Mouse (Mus musculus) hindbrain, postnatal 0 days (tissue): ENCODE data around the gene Brd3. TPM values are rescaled to one million over a fixed set of nuclear protein-coding genes. Genes with fewer than 3 reads are reported as not detected.
"Not testable (repeated sequence)": the region's sequence is repeated elsewhere in the genome, so short reads cannot be mapped to it uniquely, and the experiment has no call there.

Experiments
- ATAC-seq: fragments of 200-750 bp; cut with Nextera tagmentation; 2 replicates; pipeline ENCODE4 v1.8.0; 2017; ENCODE audit warnings: mild to moderate bottlenecking, moderate TSS enrichment, moderate library complexity
- DNase-seq: peaks from one replicate; pipeline ENCODE4 v3.0.0-alpha.2; 2015; ENCODE audit warnings: low spot score
- H3K27ac ChIP-seq: fragments of 300-500 bp; sonication (generic); 2 replicates; pipeline ENCODE4 v1.5.1; 2014; ENCODE audit warnings: mild to moderate bottlenecking
- H3K27me3 ChIP-seq: fragments of 300-500 bp; sonication (generic); 2 replicates; pipeline ENCODE4 v1.6.1; 2014; ENCODE audit warnings: low read length, mixed read lengths; ENCODE audit not compliant: insufficient read depth
- H3K36me3 ChIP-seq: fragments of 300-500 bp; sonication (generic); 2 replicates; pipeline ENCODE4 v1.6.1; 2014; ENCODE audit warnings: low read length, mixed read lengths; ENCODE audit not compliant: insufficient read depth
- H3K4me1 ChIP-seq: fragments of 300-500 bp; sonication (generic); 2 replicates; pipeline ENCODE4 v1.6.1; 2014; ENCODE audit warnings: antibody characterized with exemption, low read length, mixed read lengths; ENCODE audit not compliant: insufficient read depth
- H3K4me2 ChIP-seq: fragments of 300-500 bp; sonication (generic); 2 replicates; pipeline ENCODE4 v1.6.1; 2014; ENCODE audit warnings: low read depth, mild to moderate bottlenecking, low read length, moderate library complexity, mixed read lengths
- H3K4me3 ChIP-seq: fragments of 300-500 bp; sonication (generic); 2 replicates; pipeline ENCODE4 v1.5.1; 2014; ENCODE audit warnings: low read length
- H3K9ac ChIP-seq: fragments of 300-500 bp; sonication (generic); replicated peaks from 2 replicates; pipeline ENCODE4 v1.6.1; 2014; ENCODE audit warnings: mild to moderate bottlenecking, low read length, moderate library complexity, mixed read lengths
- H3K9me3 ChIP-seq: fragments of 300-500 bp; sonication (generic); 2 replicates; pipeline ENCODE4 v1.6.1; 2016; ENCODE audit warnings: low read length, mixed read lengths
- CTCF ChIP-seq: IDR thresholded peaks from 2 replicates; pipeline ENCODE4 v1.5.1; 2016; ENCODE audit warnings: antibody characterized with exemption, control low read depth, low read depth
- WGBS: fragments of 180-500 bp; shearing (Covaris S2); extraction: QIAGEN DNeasy Blood & Tissue Kit; methylation state at CpG from one replicate; pipeline ENCODE4 v1.1.7; 2014; 5-methylcytosine and 5-hydroxymethylcytosine counted together
- polyA plus RNA-seq: library from polyadenylated mRNA; unstranded; fragments of >200 nt; fragmentation: Nextera tagmentation; extraction: Ambion mirVana; gene quantifications from 2 replicates; pipeline ENCODE4 v1.2.1, GENCODE M21; 2015
- total RNA-seq: library from RNA; depleted of rRNA; stranded (reverse); fragments of >200 nt; gene quantifications from 2 replicates; pipeline ENCODE4 v1.2.3, GENCODE M21; 2014; rRNA removed

Gene Brd3
- total RNA-seq (33.7 TPM in 2 replicates), polyA plus RNA-seq (84.0 and 95.5 TPM in 2 replicates)

- Histone ChIP-seq H3K9ac (no peak within 1 kb of the TSS), H3K4me1 (no peaks in the 10 kb centered on the region), H3K4me3 (no peak within 1 kb of the TSS), H3K27ac (no peak within 1 kb of the TSS), H3K27me3 (no peaks in the 10 kb centered on the region), H3K36me3 (no peaks in the 10 kb centered on the region), H3K4me2 (no peak within 1 kb of the TSS), H3K9me3 (no peaks in the 10 kb centered on the region)
- ATAC-seq (no peak), DNase-seq (no peak)
- TF ChIP-seq CTCF = no peak
- 70% methylated on average over 4 of the region's 4 CpGs for WGBS
These were observed at the start of gene Brd3 for GRCm38 (mm10) chr2:27507562-27507961. Gene Brd3, minus strand, starts transcription at chr2:27507662.

- H3K27me3 ChIP-seq = no peaks in the 10 kb centered on the region
- ATAC-seq (no peak), DNase-seq (no peak)
- no peaks in the 10 kb centered on the region for H3K36me3 ChIP-seq
- no peaks in the 10 kb centered on the region for H3K9me3 ChIP-seq
- H3K4me2 ChIP-seq = no peak overlapping the region
- H3K4me1 ChIP-seq = no peaks in the 10 kb centered on the region
- H3K4me3 ChIP-seq = no peak overlapping the region
- no peak overlapping the region for H3K27ac ChIP-seq
- no peak for TF ChIP-seq CTCF
- no peak overlapping the region for H3K9ac ChIP-seq
- WGBS = 87% methylated on average over 6 of the region's 6 CpGs
These were observed 49.5 kb upstream of the Brd3 start for GRCm38 (mm10) chr2:27556921-27557320.

- Histone ChIP-seq H3K4me1 (no peaks in the 10 kb centered on the region), H3K27ac (no peak overlapping the region), H3K4me3 (no peak overlapping the region), H3K9ac (no peak overlapping the region), H3K4me2 (no peak overlapping the region), H3K27me3 (no peaks in the 10 kb centered on the region), H3K9me3 (no peaks in the 10 kb centered on the region), H3K36me3 (no peaks in the 10 kb centered on the region)
- DNase-seq (no peak), ATAC-seq (no peak)
- no peak for TF ChIP-seq CTCF
- 81% methylated on average over 9 of the region's 9 CpGs for WGBS
These were observed 46.8 kb upstream of the Brd3 start for GRCm38 (mm10) chr2:27554308-27554707.

- Histone ChIP-seq H3K36me3 (no peaks in the 10 kb centered on the region), H3K4me2 (no peak overlapping the region), H3K4me3 (no peak overlapping the region), H3K9ac (no peak overlapping the region), H3K27ac (no peak overlapping the region), H3K4me1 (no peaks in the 10 kb centered on the region), H3K27me3 (no peaks in the 10 kb centered on the region), H3K9me3 (no peaks in the 10 kb centered on the region)
- DNase-seq (peak; percentile 84), ATAC-seq (no peak)
- 20% methylated on average over 7 of the region's 7 CpGs for WGBS
- TF ChIP-seq CTCF = peak; percentile 98
These were observed 45.3 kb upstream of the Brd3 start for GRCm38 (mm10) chr2:27552620-27553287.

GRCm38 (mm10) chr2:27548664-27549369, 41.4 kb upstream of the Brd3 start:
- no peak for ATAC-seq
- Histone ChIP-seq H3K9ac (no peak overlapping the region), H3K4me1 (no peaks in the 10 kb centered on the region), H3K4me3 (no peak overlapping the region), H3K27me3 (no peaks in the 10 kb centered on the region), H3K27ac (no peak overlapping the region), H3K4me2 (no peak overlapping the region), H3K36me3 (no peaks in the 10 kb centered on the region), H3K9me3 (no peaks in the 10 kb centered on the region)
- 67% methylated on average over 1 of the region's 1 CpGs for WGBS
- no peak for TF ChIP-seq CTCF
- DNase-seq = no peak

GRCm38 (mm10) chr2:27547986-27548385, 40.5 kb upstream of the Brd3 start:
- WGBS = 96% methylated on average over 2 of the region's 2 CpGs
- no peak overlapping the region for H3K4me3 ChIP-seq

GRCm38 (mm10) chr2:27547326-27547725, 39.9 kb upstream of the Brd3 start:
- H3K4me2 ChIP-seq = no peak overlapping the region
- ATAC-seq (no peak), DNase-seq (no peak)
- WGBS = 31% methylated on average over 1 of the region's 1 CpGs
- no peak overlapping the region for H3K4me3 ChIP-seq
- no peaks in the 10 kb centered on the region for H3K27me3 ChIP-seq
- no peak overlapping the region for H3K9ac ChIP-seq
- no peaks in the 10 kb centered on the region for H3K36me3 ChIP-seq
- H3K4me1 ChIP-seq = no peaks in the 10 kb centered on the region
- H3K27ac ChIP-seq = no peak overlapping the region
- TF ChIP-seq CTCF = no peak
- H3K9me3 ChIP-seq = no peaks in the 10 kb centered on the region

More at GRCm38 (mm10) chr2:27547986-27548385, 40.5 kb upstream of the Brd3 start:
- ATAC-seq (no peak), DNase-seq (no peak)
- Histone ChIP-seq H3K27me3 (no peaks in the 10 kb centered on the region), H3K4me2 (no peak overlapping the region), H3K36me3 (no peaks in the 10 kb centered on the region), H3K9ac (no peak overlapping the region), H3K4me1 (no peaks in the 10 kb centered on the region), H3K27ac (no peak overlapping the region), H3K9me3 (no peaks in the 10 kb centered on the region)
- no peak for TF ChIP-seq CTCF

GRCm38 (mm10) chr2:27546041-27546440, 38.6 kb upstream of the Brd3 start:
- WGBS = 88% methylated on average over 8 of the region's 8 CpGs
- not testable (repeated sequence) for H3K27ac ChIP-seq, H3K4me1 ChIP-seq, ATAC-seq, H3K4me3 ChIP-seq, DNase-seq, H3K9ac ChIP-seq, H3K4me2 ChIP-seq, H3K9me3 ChIP-seq, H3K36me3 ChIP-seq, H3K27me3 ChIP-seq

- not testable (repeated sequence) for ATAC-seq, H3K4me3 ChIP-seq, H3K4me2 ChIP-seq, H3K27me3 ChIP-seq, DNase-seq, H3K9ac ChIP-seq, H3K36me3 ChIP-seq, H3K9me3 ChIP-seq, H3K4me1 ChIP-seq, H3K27ac ChIP-seq
- 77% methylated on average over 3 of the region's 3 CpGs for whole genome bisulfite sequencing
These were observed 38.1 kb upstream of the Brd3 start for GRCm38 (mm10) chr2:27545517-27545916.
